Mouse (Mus musculus) kidney, embryonic 16.5 days (tissue): ENCODE measurements around the gene Gm20388. TPM values are rescaled to one million over a fixed set of nuclear protein-coding genes. Genes with fewer than 3 reads are reported as not detected.

ENCODE experiments used
- ATAC-seq: fragments of 200-750 bp; cut with Nextera tagmentation; 2 replicates; pipeline ENCODE4 v1.8.0; 2017; ENCODE audit warnings: moderate TSS enrichment; ENCODE audit not compliant: low FRiP score, low TSS enrichment
- H3K27ac ChIP-seq: fragments of 300-500 bp; sonication (generic); 2 replicates; pipeline ENCODE4 v1.5.1; 2014; ENCODE audit warnings: low read length
- H3K27me3 ChIP-seq: fragments of 300-500 bp; sonication (generic); 2 replicates; pipeline ENCODE4 v1.6.1; 2014; ENCODE audit warnings: low read length, control low read depth, mixed read lengths; ENCODE audit not compliant: insufficient read depth
- H3K36me3 ChIP-seq: fragments of 300-500 bp; sonication (generic); 2 replicates; pipeline ENCODE4 v1.6.1; 2014; ENCODE audit warnings: low read length, control low read depth, mixed read lengths; ENCODE audit not compliant: insufficient read depth
- H3K4me1 ChIP-seq: fragments of 300-500 bp; sonication (generic); 2 replicates; pipeline ENCODE4 v1.6.1; 2014; ENCODE audit warnings: low read length, control low read depth, mixed read lengths; ENCODE audit not compliant: insufficient read depth
- H3K4me2 ChIP-seq: fragments of 300-500 bp; sonication (generic); replicated peaks from 2 replicates; pipeline ENCODE4 v1.6.1; 2014; ENCODE audit warnings: low read depth, low read length
- H3K4me3 ChIP-seq: fragments of 300-500 bp; sonication (generic); 2 replicates; pipeline ENCODE4 v1.5.1; 2014; ENCODE audit warnings: mild to moderate bottlenecking, low read length
- H3K9ac ChIP-seq: fragments of 300-500 bp; sonication (generic); replicated peaks from 2 replicates; pipeline ENCODE4 v1.6.1; 2014; ENCODE audit warnings: low read length
- H3K9me3 ChIP-seq: fragments of 300-500 bp; sonication (generic); 2 replicates; pipeline ENCODE4 v1.6.1; 2016; ENCODE audit warnings: low read length, control low read depth
- WGBS: fragments of 180-500 bp; shearing (Covaris S2); extraction: QIAGEN DNeasy Blood & Tissue Kit; methylation state at CpG from one replicate; pipeline ENCODE4 v1.1.7; 2014; 5-methylcytosine and 5-hydroxymethylcytosine counted together
- polyA plus RNA-seq: library from polyadenylated mRNA; unstranded; fragments of >200 nt; fragmentation: Nextera tagmentation; extraction: Ambion mirVana; gene quantifications from 2 replicates; pipeline ENCODE4 v1.2.1, GENCODE M21; 2015

The Gm20388 gene
- polyA plus RNA-seq, 1 experiment from 2014 or later = 7.7 TPM

GRCm38 (mm10) chr8:121751407-121751806, 1840.8 kb downstream of the Gm20388 start:
- Histone ChIP-seq H3K27ac (no peak overlapping the region), H3K4me1 (no peaks in the 10 kb centered on the region), H3K9ac (no peak overlapping the region), H3K4me2 (no peak overlapping the region), H3K27me3 (0 out of 2 replicates have a peak, but pooled peaks cover 3% of the 10 kb centered on the region), H3K9me3 (peaks cover 8% of the 10 kb centered on the region; the same call in 1 of the 2 replicates), H3K4me3 (no peak overlapping the region), H3K36me3 (no peaks in the 10 kb centered on the region)
- 23% methylated on average over 3 of the region's 3 CpGs for WGBS
- no peak for ATAC-seq

- WGBS = 77% methylated on average over 12 of the region's 12 CpGs
- H3K27me3 ChIP-seq = no peaks in the 10 kb centered on the region
Observed at GRCm38 (mm10) chr8:121758470-121758869, 1847.8 kb downstream of the Gm20388 start.

GRCm38 (mm10) chr8:121760484-121760883, 1849.8 kb downstream of the Gm20388 start:
- H3K27ac ChIP-seq = no peak overlapping the region
- H3K9ac ChIP-seq = no peak overlapping the region
- no peaks in the 10 kb centered on the region for H3K27me3 ChIP-seq
- no peaks in the 10 kb centered on the region for H3K9me3 ChIP-seq
- no peak overlapping the region for H3K4me3 ChIP-seq
- ATAC-seq = no peak
- WGBS = 60% methylated on average over 7 of the region's 7 CpGs
- H3K4me2 ChIP-seq = no peak overlapping the region
- H3K4me1 ChIP-seq = no peaks in the 10 kb centered on the region
- no peaks in the 10 kb centered on the region for H3K36me3 ChIP-seq

More at GRCm38 (mm10) chr8:121758470-121758869, 1847.8 kb downstream of the Gm20388 start:
- H3K27ac ChIP-seq = no peak overlapping the region
- H3K4me3 ChIP-seq = no peak overlapping the region
- no peak for ATAC-seq
- no peaks in the 10 kb centered on the region for H3K9me3 ChIP-seq
- no peak overlapping the region for H3K4me2 ChIP-seq
- H3K36me3 ChIP-seq = no peaks in the 10 kb centered on the region
- no peak overlapping the region for H3K9ac ChIP-seq
- no peaks in the 10 kb centered on the region for H3K4me1 ChIP-seq

- WGBS = 26% methylated on average over 10 of the region's 10 CpGs
- ATAC-seq = no peak
- H3K36me3 ChIP-seq = no peaks in the 10 kb centered on the region
- H3K9ac ChIP-seq = no peak overlapping the region
- no peaks in the 10 kb centered on the region for H3K27me3 ChIP-seq
- no peak overlapping the region for H3K4me3 ChIP-seq
- H3K27ac ChIP-seq = no peak overlapping the region
- no peaks in the 10 kb centered on the region for H3K4me1 ChIP-seq
- no peaks in the 10 kb centered on the region for H3K9me3 ChIP-seq
- no peak overlapping the region for H3K4me2 ChIP-seq
Observed at GRCm38 (mm10) chr8:121761480-121761879, 1850.8 kb downstream of the Gm20388 start.

- no peak overlapping the region for H3K4me2 ChIP-seq
- WGBS = 59% methylated on average over 7 of the region's 7 CpGs
- no peaks in the 10 kb centered on the region for H3K9me3 ChIP-seq
Observed at GRCm38 (mm10) chr8:121762999-121763699, 1852.5 kb downstream of the Gm20388 start.

GRCm38 (mm10) chr8:121763700-121764013, 1853.0 kb downstream of the Gm20388 start:
- Histone ChIP-seq H3K4me1 (no peaks in the 10 kb centered on the region), H3K4me3 (no peak overlapping the region), H3K9me3 (no peaks in the 10 kb centered on the region), H3K27ac (no peak overlapping the region), H3K9ac (no peak overlapping the region), H3K4me2 (no peak overlapping the region), H3K36me3 (no peaks in the 10 kb centered on the region), H3K27me3 (no peaks in the 10 kb centered on the region)
- WGBS = 78% methylated on average over 9 of the region's 9 CpGs
- ATAC-seq = no peak

More at GRCm38 (mm10) chr8:121762999-121763699, 1852.5 kb downstream of the Gm20388 start:
- H3K27ac ChIP-seq = no peak overlapping the region
- H3K4me1 ChIP-seq = no peaks in the 10 kb centered on the region
- no peak overlapping the region for H3K4me3 ChIP-seq
- no peak overlapping the region for H3K9ac ChIP-seq
- H3K27me3 ChIP-seq = no peaks in the 10 kb centered on the region
- ATAC-seq = no peak
- H3K36me3 ChIP-seq = no peaks in the 10 kb centered on the region

- H3K4me2 ChIP-seq = no peak overlapping the region
- no peak overlapping the region for H3K9ac ChIP-seq
- 77% methylated on average over 7 of the region's 7 CpGs for WGBS
- no peaks in the 10 kb centered on the region for H3K27me3 ChIP-seq
- no peaks in the 10 kb centered on the region for H3K36me3 ChIP-seq
- no peak for ATAC-seq
- no peaks in the 10 kb centered on the region for H3K9me3 ChIP-seq
- H3K4me3 ChIP-seq = no peak overlapping the region
- H3K4me1 ChIP-seq = no peaks in the 10 kb centered on the region
- no peak overlapping the region for H3K27ac ChIP-seq
Observed at GRCm38 (mm10) chr8:121765594-121766138, 1855.0 kb downstream of the Gm20388 start.

- Histone ChIP-seq H3K36me3 (no peaks in the 10 kb centered on the region), H3K4me2 (no peak overlapping the region), H3K4me3 (no peak overlapping the region), H3K27ac (no peak overlapping the region), H3K4me1 (no peaks in the 10 kb centered on the region), H3K9ac (no peak overlapping the region), H3K9me3 (no peaks in the 10 kb centered on the region), H3K27me3 (no peaks in the 10 kb centered on the region)
- 25% methylated on average over 3 of the region's 3 CpGs for WGBS
- ATAC-seq = no peak
Observed at GRCm38 (mm10) chr8:121769095-121769494, 1858.5 kb downstream of the Gm20388 start.

GRCm38 (mm10) chr8:121769621-121770020, 1859.0 kb downstream of the Gm20388 start:
- WGBS = 95% methylated on average over 2 of the region's 2 CpGs

More at GRCm38 (mm10) chr8:121769621-121770020, 1859.0 kb downstream of the Gm20388 start:
- no peaks in the 10 kb centered on the region for H3K36me3 ChIP-seq
- no peaks in the 10 kb centered on the region for H3K4me1 ChIP-seq
- H3K4me2 ChIP-seq = no peak overlapping the region
- no peak overlapping the region for H3K9ac ChIP-seq
- no peaks in the 10 kb centered on the region for H3K9me3 ChIP-seq
- no peak for ATAC-seq
- H3K27ac ChIP-seq = no peak overlapping the region
- no peak overlapping the region for H3K4me3 ChIP-seq
- no peaks in the 10 kb centered on the region for H3K27me3 ChIP-seq
